Mouse (Mus musculus) midbrain, embryonic 16.5 days (tissue): ENCODE data around the gene Krtap2-4. TPM values are rescaled to one million over a fixed set of nuclear protein-coding genes. Genes with fewer than 3 reads are reported as not detected.
"Not testable (repeated sequence)": the region's sequence is repeated elsewhere in the genome, so short reads cannot be mapped to it uniquely, and the experiment has no call there.

Experiments used
- ATAC-seq: fragments of 200-750 bp; cut with Nextera tagmentation; 2 replicates; pipeline ENCODE4 v1.8.0; 2017; ENCODE audit warnings: moderate TSS enrichment
- H3K27ac ChIP-seq: fragments of 300-500 bp; sonication (generic); 2 replicates; pipeline ENCODE4 v1.5.1; 2014; ENCODE audit warnings: mild to moderate bottlenecking, low read length, mixed read lengths
- H3K27me3 ChIP-seq: fragments of 300-500 bp; sonication (generic); 2 replicates; pipeline ENCODE4 v1.6.1; 2014; ENCODE audit warnings: low read depth, low read length, mixed read lengths; ENCODE audit not compliant: control insufficient read depth, insufficient read depth
- H3K36me3 ChIP-seq: fragments of 300-500 bp; sonication (generic); 2 replicates; pipeline ENCODE4 v1.6.1; 2014; ENCODE audit warnings: mild to moderate bottlenecking, low read length, moderate library complexity, mixed read lengths; ENCODE audit not compliant: control insufficient read depth, insufficient read depth
- H3K4me1 ChIP-seq: fragments of 300-500 bp; sonication (generic); 2 replicates; pipeline ENCODE4 v1.6.1; 2014; ENCODE audit warnings: mild to moderate bottlenecking, low read length, mixed read lengths; ENCODE audit not compliant: control insufficient read depth, insufficient read depth
- H3K4me2 ChIP-seq: fragments of 300-500 bp; sonication (generic); 2 replicates; pipeline ENCODE4 v1.6.1; 2014; ENCODE audit warnings: mild to moderate bottlenecking, low read length, mixed read lengths
- H3K4me3 ChIP-seq: fragments of 300-500 bp; sonication (generic); 2 replicates; pipeline ENCODE4 v1.5.1; 2014; ENCODE audit warnings: low read depth, mild to moderate bottlenecking, low read length, moderate library complexity, mixed read lengths
- H3K9ac ChIP-seq: fragments of 300-500 bp; sonication (generic); 2 replicates; pipeline ENCODE4 v1.6.1; 2014; ENCODE audit warnings: low read depth, low read length, mixed read lengths
- H3K9me3 ChIP-seq: fragments of 300-500 bp; sonication (generic); replicated peaks from 2 replicates; pipeline ENCODE4 v1.6.1; 2014; ENCODE audit warnings: mild to moderate bottlenecking, low read length, mixed read lengths; ENCODE audit not compliant: control insufficient read depth, poor library complexity, severe bottlenecking
- WGBS: fragments of 180-500 bp; shearing (Covaris S2); extraction: QIAGEN DNeasy Blood & Tissue Kit; methylation state at CpG from one replicate; pipeline ENCODE4 v1.1.7; 2014; 5-methylcytosine and 5-hydroxymethylcytosine counted together
- polyA plus RNA-seq: library from polyadenylated mRNA; unstranded; fragments of >200 nt; fragmentation: Nextera tagmentation; extraction: Ambion mirVana; gene quantifications from 2 replicates; pipeline ENCODE4 v1.2.1, GENCODE M21; 2015

The Krtap2-4 gene
- not detected in 2 replicates for polyA plus RNA-seq

GRCm38 (mm10) chr11:99614796-99615363, at the start of gene Krtap2-4:
Gene Krtap2-4, minus strand, starts transcription at chr11:99614846.
- Histone ChIP-seq H3K27ac (no peak within 1 kb of the TSS), H3K9ac (no peak within 1 kb of the TSS), H3K4me2 (no peak within 1 kb of the TSS), H3K4me3 (no peak within 1 kb of the TSS), H3K4me1 (no peaks in the 10 kb centered on the region), H3K9me3 (no peaks in the 10 kb centered on the region), H3K36me3 (no peaks in the 10 kb centered on the region), H3K27me3 (no peaks in the 10 kb centered on the region)
- ATAC-seq, result no peak
- WGBS, result 73% methylated on average over 3 of the region's 3 CpGs

- H3K36me3 ChIP-seq, result no peaks in the 10 kb centered on the region
- H3K27ac ChIP-seq, result no peak overlapping the region
- no peaks in the 10 kb centered on the region for H3K9me3 ChIP-seq
- no peak overlapping the region for H3K9ac ChIP-seq
- WGBS, result 90% methylated on average over 10 of the region's 10 CpGs
- no peak overlapping the region for H3K4me2 ChIP-seq
- ATAC-seq, result no peak
- no peaks in the 10 kb centered on the region for H3K4me1 ChIP-seq
- H3K4me3 ChIP-seq, result no peak overlapping the region
- H3K27me3 ChIP-seq, result no peaks in the 10 kb centered on the region
Measured at GRCm38 (mm10) chr11:99662802-99663201, 48.2 kb upstream of the Krtap2-4 start.

DNA sequence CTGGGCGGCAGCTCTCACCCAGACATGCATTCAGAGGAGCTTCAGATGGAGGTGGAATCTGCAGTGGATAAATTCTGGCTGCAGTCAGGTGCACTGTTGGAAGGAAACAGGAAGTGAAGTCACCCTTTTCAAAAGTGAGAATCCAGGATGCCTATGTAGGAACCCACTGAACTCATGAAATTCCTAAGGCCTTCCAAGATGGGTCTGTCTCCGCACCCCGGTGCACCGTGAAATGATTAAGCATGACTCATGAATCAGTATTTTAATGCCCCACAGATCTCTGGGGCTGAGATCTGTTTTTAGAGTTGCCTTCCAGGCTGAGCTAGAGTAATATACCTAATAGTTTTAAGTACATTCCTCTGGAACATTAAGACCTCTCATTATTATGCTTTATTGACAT, 44.6 kb upstream of the Krtap2-4 start:
- Histone ChIP-seq H3K9me3 (no peaks in the 10 kb centered on the region), H3K36me3 (no peaks in the 10 kb centered on the region), H3K4me1 (no peaks in the 10 kb centered on the region), H3K4me3 (no peak overlapping the region), H3K27me3 (no peaks in the 10 kb centered on the region), H3K4me2 (no peak overlapping the region), H3K27ac (no peak overlapping the region), H3K9ac (no peak overlapping the region)
- no peak for ATAC-seq
- 87% methylated on average over 4 of the region's 4 CpGs for WGBS

- ATAC-seq, H3K9me3 ChIP-seq, H3K4me2 ChIP-seq, H3K36me3 ChIP-seq, H3K9ac ChIP-seq, H3K27me3 ChIP-seq, H3K27ac ChIP-seq, H3K4me1 ChIP-seq, H3K4me3 ChIP-seq: not testable (repeated sequence)
- WGBS, result 69% methylated on average over 10 of the region's 10 CpGs
Measured at GRCm38 (mm10) chr11:99658467-99659010, 43.9 kb upstream of the Krtap2-4 start, which contains the start of gene Gm11563. Gene Gm11563, minus strand, starts transcription at chr11:99658960.

DNA sequence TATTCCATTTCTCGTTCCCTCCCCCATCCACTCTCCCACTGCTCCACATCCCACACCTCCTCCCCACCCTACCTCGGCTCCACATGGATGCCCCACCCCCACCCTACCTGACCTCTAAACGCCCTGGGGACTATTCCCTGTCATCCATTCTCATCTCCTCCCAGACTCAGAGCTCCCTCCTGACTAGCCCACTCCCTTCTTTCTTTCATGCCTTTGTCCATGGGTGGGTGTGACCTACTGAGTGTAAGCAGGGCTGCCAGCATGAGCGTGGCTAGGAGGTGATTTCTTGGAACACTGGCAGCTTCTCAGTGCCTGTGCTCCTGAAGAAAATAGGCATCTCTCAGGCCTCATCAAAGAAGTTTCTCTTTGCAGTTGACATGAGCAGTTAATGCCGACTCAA, 42.4 kb upstream of the Krtap2-4 start:
- no peak overlapping the region for H3K27ac ChIP-seq
- H3K4me3 ChIP-seq, result no peak overlapping the region
- H3K9me3 ChIP-seq, result no peaks in the 10 kb centered on the region
- H3K36me3 ChIP-seq, result no peaks in the 10 kb centered on the region
- no peaks in the 10 kb centered on the region for H3K4me1 ChIP-seq
- H3K27me3 ChIP-seq, result no peaks in the 10 kb centered on the region
- no peak overlapping the region for H3K4me2 ChIP-seq
- 50% methylated on average over 5 of the region's 5 CpGs for WGBS
- ATAC-seq, result no peak
- no peak overlapping the region for H3K9ac ChIP-seq

GRCm38 (mm10) chr11:99650136-99650535, 35.5 kb upstream of the Krtap2-4 start, which contains the start of gene Gm11555:
Gene Gm11555, minus strand, starts transcription at chr11:99650236.
- Histone ChIP-seq H3K4me3 (no peak within 1 kb of the TSS), H3K9ac (no peak within 1 kb of the TSS), H3K27ac (no peak within 1 kb of the TSS), H3K4me1 (no peaks in the 10 kb centered on the region), H3K27me3 (no peaks in the 10 kb centered on the region), H3K4me2 (no peak within 1 kb of the TSS), H3K36me3 (no peaks in the 10 kb centered on the region), H3K9me3 (no peaks in the 10 kb centered on the region)
- WGBS, result 83% methylated on average over 2 of the region's 2 CpGs
- no peak for ATAC-seq

DNA sequence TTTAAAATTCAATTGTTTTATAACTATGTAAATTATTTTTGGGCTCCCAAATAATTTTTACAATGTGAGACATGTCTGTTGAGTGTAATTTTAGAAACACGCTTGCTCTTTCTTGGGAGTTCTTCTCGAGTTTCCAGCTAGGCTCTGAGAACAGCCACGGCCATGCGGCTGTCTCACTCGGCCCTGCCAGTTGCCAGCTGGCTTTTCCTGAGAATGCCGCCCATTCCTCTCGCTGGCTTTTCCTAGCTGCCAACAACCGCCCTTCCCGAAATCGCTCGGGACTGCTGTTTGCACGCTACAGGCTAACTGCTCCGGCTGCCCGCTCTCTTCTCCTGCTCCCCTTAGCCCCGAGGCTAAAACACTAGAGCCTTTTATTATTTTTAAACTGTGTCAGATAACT, 31.8 kb upstream of the Krtap2-4 start:
- no peaks in the 10 kb centered on the region for H3K27me3 ChIP-seq
- no peak overlapping the region for H3K9ac ChIP-seq
- WGBS, result 92% methylated on average over 15 of the region's 15 CpGs
- no peak for ATAC-seq
- H3K27ac ChIP-seq, result no peak overlapping the region
- H3K4me2 ChIP-seq, result no peak overlapping the region
- no peaks in the 10 kb centered on the region for H3K9me3 ChIP-seq
- no peaks in the 10 kb centered on the region for H3K36me3 ChIP-seq
- H3K4me1 ChIP-seq, result no peaks in the 10 kb centered on the region
- H3K4me3 ChIP-seq, result no peak overlapping the region

DNA sequence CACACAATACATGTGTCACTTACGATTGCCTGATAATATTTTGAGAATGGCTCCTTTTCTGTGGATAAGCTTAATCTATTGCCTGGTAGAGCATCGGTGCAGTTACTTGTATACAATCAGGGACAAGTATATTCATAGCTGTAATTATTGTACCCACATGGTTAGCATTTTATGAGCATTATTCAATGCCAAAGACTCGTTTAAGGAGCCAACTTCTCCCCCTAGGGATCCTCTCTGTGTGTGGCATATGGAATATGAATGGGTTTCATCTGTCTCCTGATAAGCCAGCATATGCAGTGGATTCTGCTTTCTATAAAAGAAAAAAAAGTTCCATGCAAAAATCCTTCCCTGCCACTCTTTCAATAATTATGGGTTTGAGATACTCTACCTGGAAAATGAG, 29.7 kb upstream of the Krtap2-4 start:
- no peaks in the 10 kb centered on the region for H3K27me3 ChIP-seq
- H3K9me3 ChIP-seq, result no peaks in the 10 kb centered on the region
- H3K4me3 ChIP-seq, result no peak overlapping the region
- H3K27ac ChIP-seq, result no peak overlapping the region
- 73% methylated on average over 3 of the region's 3 CpGs for WGBS
- H3K4me1 ChIP-seq, result no peaks in the 10 kb centered on the region
- H3K36me3 ChIP-seq, result no peaks in the 10 kb centered on the region
- H3K9ac ChIP-seq, result no peak overlapping the region
- ATAC-seq, result no peak
- H3K4me2 ChIP-seq, result no peak overlapping the region

- not testable (repeated sequence) for H3K9me3 ChIP-seq, ATAC-seq
- 84% methylated on average over 9 of the region's 9 CpGs for WGBS
Measured at GRCm38 (mm10) chr11:99643635-99644139, 29.0 kb upstream of the Krtap2-4 start, which contains the start of gene Krtap4-7. Gene Krtap4-7, minus strand, starts transcription at chr11:99644089.

More at GRCm38 (mm10) chr11:99643635-99644139, 29.0 kb upstream of the Krtap2-4 start, which contains the start of gene Krtap4-7:
- not testable (repeated sequence) for H3K27ac ChIP-seq, H3K4me1 ChIP-seq, H3K27me3 ChIP-seq, H3K4me3 ChIP-seq, H3K4me2 ChIP-seq, H3K36me3 ChIP-seq, H3K9ac ChIP-seq
